Mouse (Mus musculus) embryonic facial prominence, embryonic 10.5 days (tissue): ENCODE measurements at regions not wholly inside any gene's neighbourhood (a gene's known extent, or its start where the extent isn't known, plus 50 kb on each side); places are given as distances from the start of the nearest gene placed in this dataset.

Experiments
- DNase-seq: peaks from one replicate; pipeline ENCODE4 v3.0.0-alpha.2; 2017; ENCODE audit warnings: low spot score
- H3K27ac ChIP-seq: fragments of 300-500 bp; sonication (generic); replicated peaks from 2 replicates; pipeline ENCODE4 v1.5.1; 2016; ENCODE audit warnings: mild to moderate bottlenecking
- H3K27me3 ChIP-seq: fragments of 300-500 bp; sonication (generic); replicated peaks from 2 replicates; pipeline ENCODE4 v1.6.1; 2016; ENCODE audit warnings: low read depth, mild to moderate bottlenecking; ENCODE audit not compliant: poor library complexity, severe bottlenecking
- H3K36me3 ChIP-seq: fragments of 300-500 bp; sonication (generic); replicated peaks from 2 replicates; pipeline ENCODE4 v1.6.1; 2016; ENCODE audit warnings: mild to moderate bottlenecking, moderate library complexity
- H3K4me1 ChIP-seq: fragments of 300-500 bp; sonication (generic); 2 replicates; pipeline ENCODE4 v1.6.1; 2016
- H3K4me3 ChIP-seq: fragments of 300-500 bp; sonication (generic); 2 replicates; pipeline ENCODE4 v1.5.1; 2016; ENCODE audit warnings: mild to moderate bottlenecking, moderate library complexity
- H3K9me3 ChIP-seq: fragments of 300-500 bp; sonication (generic); 2 replicates; pipeline ENCODE4 v1.6.1; 2016; ENCODE audit warnings: mild to moderate bottlenecking
- whole genome bisulfite sequencing: fragments of 180-500 bp; shearing (Covaris S2); methylation state at CpG from one replicate; pipeline ENCODE4 v1.1.7; 2016; 5-methylcytosine and 5-hydroxymethylcytosine counted together

DNA sequence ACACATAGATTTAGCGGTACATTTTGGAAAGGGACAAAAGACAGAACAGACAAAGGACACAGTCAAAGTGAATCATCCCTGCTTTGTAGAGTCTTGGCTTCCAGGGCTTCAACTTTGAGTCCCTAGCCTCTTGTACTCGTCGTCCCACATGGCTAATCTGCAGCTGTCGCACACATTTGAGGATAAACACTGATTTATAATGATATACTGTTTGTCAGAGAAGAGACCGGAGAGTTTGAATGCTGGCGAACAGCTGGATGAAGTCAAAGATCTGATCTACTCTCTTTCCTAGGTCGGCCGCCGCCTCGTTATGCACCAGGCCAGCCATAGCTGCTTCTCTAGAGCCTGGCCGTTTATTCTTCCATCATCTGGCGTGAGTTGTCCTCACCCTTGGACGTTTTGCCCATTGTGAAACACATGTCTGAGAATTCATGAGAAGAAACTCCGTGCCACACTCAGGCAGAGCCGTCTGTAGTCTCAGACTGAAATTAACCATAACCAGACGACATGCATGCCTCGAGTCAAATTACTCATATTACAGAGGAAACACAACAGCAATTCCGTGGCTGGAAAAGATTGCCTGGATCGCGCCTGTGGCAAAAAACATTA, 448.4 kb upstream of the Rgma start:
- WGBS, result 58% methylated on average over 20 of the region's 20 CpGs
- Histone ChIP-seq H3K9me3 (no peaks in the 10 kb centered on the region), H3K27ac (peak overlapping the region; percentile 73), H3K4me3 (no peak overlapping the region), H3K27me3 (no peaks in the 10 kb centered on the region), H3K4me1 (peaks cover 9% of the 10 kb centered on the region), H3K36me3 (no peaks in the 10 kb centered on the region)
- DNase-seq, result peak; percentile 39

DNA sequence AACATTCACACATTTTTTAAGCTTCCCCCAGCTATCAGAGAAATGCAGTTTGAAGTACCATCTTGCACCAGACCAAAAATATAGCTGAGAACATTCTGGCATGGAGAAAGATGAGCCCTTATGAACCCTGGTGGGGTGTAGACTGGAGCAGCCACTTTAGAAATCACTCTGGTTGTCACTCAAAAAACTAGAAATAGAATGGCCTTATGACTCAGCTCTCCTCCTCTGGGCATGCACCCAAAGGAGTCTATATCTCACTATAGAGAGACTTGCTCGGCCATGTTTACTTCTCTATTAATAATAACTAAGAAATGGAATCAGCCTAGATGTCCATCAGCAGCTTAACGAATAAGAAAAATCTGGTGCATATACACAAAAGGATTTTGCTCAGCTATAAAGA, 436.5 kb upstream of the Rgma start:
- no peaks in the 10 kb centered on the region for H3K36me3 ChIP-seq
- H3K4me1 ChIP-seq, result no peaks in the 10 kb centered on the region
- H3K27me3 ChIP-seq, result no peaks in the 10 kb centered on the region
- WGBS, result 91% methylated on average over 2 of the region's 2 CpGs
- no peaks in the 10 kb centered on the region for H3K9me3 ChIP-seq
- no peak for DNase-seq
- no peak overlapping the region for H3K4me3 ChIP-seq
- no peak overlapping the region for H3K27ac ChIP-seq

DNA sequence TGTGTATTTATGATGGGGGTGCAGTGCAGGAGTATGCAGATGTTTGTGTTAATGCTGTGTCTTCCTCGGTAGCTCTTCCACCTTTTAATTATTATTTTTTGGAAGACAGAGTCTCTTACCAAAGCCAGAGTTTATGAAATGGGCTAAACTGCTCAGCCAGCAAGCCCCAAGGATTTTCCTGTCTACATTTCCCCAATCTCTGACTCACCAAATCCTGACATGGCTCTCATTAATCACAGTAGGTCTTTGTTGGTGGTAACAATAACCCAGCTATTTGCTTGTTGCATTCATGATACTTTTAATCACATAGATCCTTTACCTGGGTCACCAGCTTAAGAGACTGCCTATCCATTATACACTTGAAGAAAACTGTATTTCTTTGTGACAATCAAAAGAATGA, 427.8 kb upstream of the Rgma start:
- H3K27ac ChIP-seq, result no peak overlapping the region

DNA sequence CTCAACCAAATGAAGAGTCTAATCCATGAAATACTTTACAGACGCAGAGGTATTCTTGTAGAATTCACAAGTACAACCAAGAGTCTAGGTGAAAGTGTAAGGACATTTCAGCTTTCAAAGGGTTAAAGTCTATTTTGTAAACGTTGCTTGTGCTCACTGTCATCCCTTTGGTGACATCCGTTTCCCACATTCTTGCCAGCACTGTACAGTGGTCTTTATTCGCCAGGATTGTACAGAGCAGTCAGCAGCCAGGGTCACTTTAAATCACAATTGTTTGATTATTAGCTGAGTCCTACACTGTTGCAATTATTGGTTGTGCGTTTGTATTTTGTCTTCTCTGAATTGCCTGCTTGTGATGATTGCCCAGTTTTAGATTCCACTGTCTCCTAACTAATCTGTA, 427.3 kb upstream of the Rgma start:
- H3K4me1 ChIP-seq, result peaks cover 16% of the 10 kb centered on the region
- no peaks in the 10 kb centered on the region for H3K36me3 ChIP-seq
- 57% methylated on average over 5 of the region's 5 CpGs for WGBS
- H3K4me3 ChIP-seq, result no peak overlapping the region
- H3K27ac ChIP-seq, result no peak overlapping the region
- DNase-seq, result no peak
- H3K9me3 ChIP-seq, result no peaks in the 10 kb centered on the region
- no peaks in the 10 kb centered on the region for H3K27me3 ChIP-seq

More for the DNA sequence above, 427.8 kb upstream of the Rgma start:
- Histone ChIP-seq H3K4me1 (peaks cover 16% of the 10 kb centered on the region), H3K27me3 (no peaks in the 10 kb centered on the region), H3K9me3 (no peaks in the 10 kb centered on the region), H3K4me3 (no peak overlapping the region), H3K36me3 (no peaks in the 10 kb centered on the region)
- no peak for DNase-seq
- 74% methylated on average over 1 of the region's 1 CpGs for WGBS

DNA sequence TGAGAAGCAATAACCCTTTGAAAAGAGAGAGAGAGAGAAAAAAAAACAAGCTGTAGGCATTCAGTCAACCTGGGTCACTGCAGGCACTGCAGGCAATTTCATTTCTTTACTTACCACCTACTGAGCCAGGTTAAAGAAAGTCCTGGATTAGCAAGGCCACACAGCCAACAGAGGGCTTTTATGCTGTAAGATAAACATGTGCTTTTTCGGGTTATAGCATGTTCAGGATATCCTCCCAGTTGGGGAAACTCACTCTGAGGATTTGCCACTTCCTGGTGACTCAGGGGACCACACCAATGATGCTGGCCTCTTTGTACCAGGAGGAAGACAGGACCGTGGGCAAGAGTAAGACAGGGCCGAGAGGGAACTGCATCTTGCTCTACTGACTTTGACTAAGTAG, 426.6 kb upstream of the Rgma start:
- no peak for DNase-seq
- peaks cover 16% of the 10 kb centered on the region for H3K4me1 ChIP-seq
- 38% methylated on average over 3 of the region's 3 CpGs for WGBS
- H3K9me3 ChIP-seq, result no peaks in the 10 kb centered on the region
- no peaks in the 10 kb centered on the region for H3K27me3 ChIP-seq
- H3K36me3 ChIP-seq, result no peaks in the 10 kb centered on the region
- H3K4me3 ChIP-seq, result no peak overlapping the region
- H3K27ac ChIP-seq, result no peak overlapping the region

DNA sequence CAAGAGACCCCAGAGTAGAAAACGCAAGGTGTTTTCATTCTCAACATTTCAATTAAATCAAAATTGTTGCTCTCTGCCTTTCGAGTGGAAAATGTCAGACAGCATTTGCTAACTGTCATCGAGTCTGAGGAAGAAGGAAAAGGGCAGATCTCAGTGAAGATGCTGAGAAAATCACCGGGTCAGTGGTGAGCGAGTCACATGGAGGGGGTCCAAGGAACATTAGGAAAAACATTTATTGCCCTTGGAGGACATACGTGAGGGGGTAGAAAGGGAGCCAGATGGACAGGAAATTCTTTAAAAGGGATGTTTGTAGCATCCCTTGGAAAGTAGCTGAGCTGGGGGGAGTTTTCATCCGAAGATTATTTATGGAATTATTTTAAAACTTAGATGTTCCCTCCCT, 425.4 kb upstream of the Rgma start:
- Histone ChIP-seq H3K9me3 (no peaks in the 10 kb centered on the region), H3K27ac (no peak overlapping the region), H3K4me3 (no peak overlapping the region), H3K36me3 (no peaks in the 10 kb centered on the region), H3K4me1 (peaks cover 16% of the 10 kb centered on the region), H3K27me3 (no peaks in the 10 kb centered on the region)
- WGBS, result 70% methylated on average over 7 of the region's 7 CpGs
- no peak for DNase-seq

DNA sequence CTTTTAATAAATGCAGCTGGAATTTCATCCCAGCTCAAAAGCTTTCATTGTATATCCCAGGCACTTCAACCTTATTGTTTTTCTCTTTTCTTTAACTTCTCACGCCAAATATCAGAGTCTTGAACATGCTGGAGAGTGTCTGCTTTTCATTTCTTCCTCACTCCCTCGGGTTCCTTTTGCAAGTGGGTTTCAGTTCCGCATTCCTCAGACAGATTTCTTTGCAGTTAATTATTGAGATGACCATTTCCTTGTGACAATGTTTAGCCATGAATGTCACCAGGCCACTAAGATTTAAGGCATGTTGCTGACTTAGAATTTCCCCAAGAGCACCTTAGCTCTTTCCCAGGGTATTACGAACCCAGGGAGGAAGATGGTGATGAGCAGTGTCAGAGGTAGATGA, 417.6 kb upstream of the Rgma start:
- WGBS, result 64% methylated on average over 4 of the region's 4 CpGs
- Histone ChIP-seq H3K9me3 (no peaks in the 10 kb centered on the region), H3K4me1 (peaks cover 7% of the 10 kb centered on the region), H3K27ac (no peak overlapping the region), H3K27me3 (no peaks in the 10 kb centered on the region), H3K36me3 (no peaks in the 10 kb centered on the region), H3K4me3 (no peak overlapping the region)
- no peak for DNase-seq

DNA sequence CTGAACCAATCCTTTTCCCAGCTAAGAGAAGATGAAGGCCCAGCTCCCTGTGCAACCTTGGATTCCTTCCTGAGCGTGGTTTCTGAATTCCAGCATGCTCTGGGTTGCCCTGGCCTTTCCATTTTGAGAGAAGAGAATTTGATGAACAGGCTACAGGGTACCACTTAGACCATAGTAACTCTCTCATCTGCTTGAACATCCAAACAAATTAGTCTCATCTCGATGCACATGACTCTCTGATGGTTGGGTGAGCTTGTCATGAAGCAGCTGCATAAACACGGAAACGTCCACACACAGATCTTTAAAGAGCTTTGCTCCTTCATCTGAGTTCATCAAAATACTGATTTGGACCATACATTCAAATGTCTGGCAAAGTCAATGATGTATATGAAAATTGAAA, 414.0 kb upstream of the Rgma start:
- 78% methylated on average over 4 of the region's 4 CpGs for whole genome bisulfite sequencing
- Histone ChIP-seq H3K9me3 (no peaks in the 10 kb centered on the region), H3K27ac (no peak overlapping the region), H3K4me1 (peaks cover 7% of the 10 kb centered on the region), H3K4me3 (no peak overlapping the region), H3K36me3 (no peaks in the 10 kb centered on the region), H3K27me3 (no peaks in the 10 kb centered on the region)
- DNase-seq, result no peak

DNA sequence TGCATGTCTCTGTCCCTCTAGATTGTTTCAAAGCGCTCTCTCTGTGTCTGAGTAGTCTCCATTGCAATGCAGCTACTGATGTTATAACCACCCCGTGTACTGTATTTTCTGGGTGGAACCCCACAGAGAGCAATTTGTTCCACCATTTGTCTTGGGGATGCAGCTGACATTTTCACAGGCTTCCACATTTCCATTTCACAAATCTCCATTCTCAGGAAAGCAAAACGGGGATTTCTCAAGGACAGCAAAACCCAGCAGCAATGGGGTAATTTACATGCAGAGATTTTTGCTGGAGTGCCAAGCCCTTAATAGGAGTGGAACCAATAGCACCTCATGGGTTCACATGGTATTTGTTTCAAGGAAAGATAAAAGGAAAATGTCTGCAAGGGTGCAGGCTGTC, 412.5 kb upstream of the Rgma start:
- no peaks in the 10 kb centered on the region for H3K36me3 ChIP-seq
- no peak overlapping the region for H3K4me3 ChIP-seq
- no peak overlapping the region for H3K27ac ChIP-seq
- DNase-seq, result no peak
- 61% methylated on average over 3 of the region's 3 CpGs for WGBS
- H3K4me1 ChIP-seq, result peaks cover 2% of the 10 kb centered on the region
- no peaks in the 10 kb centered on the region for H3K27me3 ChIP-seq
- no peaks in the 10 kb centered on the region for H3K9me3 ChIP-seq

DNA sequence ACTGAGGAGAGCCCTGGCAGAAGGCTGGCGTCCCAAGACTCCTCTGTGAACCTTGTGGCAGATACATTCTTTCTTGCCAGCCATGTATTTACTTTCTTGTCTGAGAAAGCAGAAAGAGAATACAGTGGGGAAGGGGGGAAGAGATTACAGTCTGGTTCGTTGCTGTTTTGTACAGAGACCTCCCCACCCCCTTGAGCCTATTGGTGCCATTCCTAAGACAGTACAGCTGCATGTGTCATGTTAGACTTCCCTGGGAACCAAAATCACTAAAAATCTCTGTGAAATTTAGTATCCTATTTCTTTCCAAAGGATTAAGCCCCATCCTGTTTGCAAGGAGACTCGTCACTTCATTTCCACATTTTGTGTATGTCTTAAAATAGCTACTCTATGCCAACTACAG, 411.4 kb upstream of the Rgma start:
- no peaks in the 10 kb centered on the region for H3K27me3 ChIP-seq
- H3K27ac ChIP-seq, result no peak overlapping the region
- 86% methylated on average over 3 of the region's 3 CpGs for WGBS
- no peaks in the 10 kb centered on the region for H3K9me3 ChIP-seq
- H3K4me3 ChIP-seq, result no peak overlapping the region
- H3K36me3 ChIP-seq, result no peaks in the 10 kb centered on the region
- no peaks in the 10 kb centered on the region for H3K4me1 ChIP-seq
- no peak for DNase-seq

DNA sequence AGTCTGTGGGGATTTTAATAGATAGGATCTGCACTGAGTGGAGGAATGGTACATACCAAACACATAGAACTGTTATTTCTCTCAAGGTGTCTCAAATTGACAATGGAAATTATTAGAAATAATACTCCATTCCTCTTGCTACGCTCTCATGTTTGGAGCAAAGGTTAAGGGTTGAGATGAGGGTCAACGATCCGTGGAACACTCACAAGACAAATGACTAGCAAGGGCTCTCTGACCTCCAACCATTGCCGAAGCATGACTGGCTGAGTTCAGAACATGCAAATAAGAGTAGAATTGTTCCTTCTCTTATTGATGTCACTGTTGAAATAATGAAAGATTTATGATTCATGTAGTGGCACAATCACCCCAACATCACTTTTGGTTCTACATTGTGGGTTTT, 407.1 kb upstream of the Rgma start:
- no peak overlapping the region for H3K27ac ChIP-seq
- WGBS, result 69% methylated on average over 4 of the region's 4 CpGs
- DNase-seq, result no peak
- H3K9me3 ChIP-seq, result no peaks in the 10 kb centered on the region
- no peaks in the 10 kb centered on the region for H3K27me3 ChIP-seq
- H3K36me3 ChIP-seq, result no peaks in the 10 kb centered on the region
- no peaks in the 10 kb centered on the region for H3K4me1 ChIP-seq
- H3K4me3 ChIP-seq, result no peak overlapping the region

DNA sequence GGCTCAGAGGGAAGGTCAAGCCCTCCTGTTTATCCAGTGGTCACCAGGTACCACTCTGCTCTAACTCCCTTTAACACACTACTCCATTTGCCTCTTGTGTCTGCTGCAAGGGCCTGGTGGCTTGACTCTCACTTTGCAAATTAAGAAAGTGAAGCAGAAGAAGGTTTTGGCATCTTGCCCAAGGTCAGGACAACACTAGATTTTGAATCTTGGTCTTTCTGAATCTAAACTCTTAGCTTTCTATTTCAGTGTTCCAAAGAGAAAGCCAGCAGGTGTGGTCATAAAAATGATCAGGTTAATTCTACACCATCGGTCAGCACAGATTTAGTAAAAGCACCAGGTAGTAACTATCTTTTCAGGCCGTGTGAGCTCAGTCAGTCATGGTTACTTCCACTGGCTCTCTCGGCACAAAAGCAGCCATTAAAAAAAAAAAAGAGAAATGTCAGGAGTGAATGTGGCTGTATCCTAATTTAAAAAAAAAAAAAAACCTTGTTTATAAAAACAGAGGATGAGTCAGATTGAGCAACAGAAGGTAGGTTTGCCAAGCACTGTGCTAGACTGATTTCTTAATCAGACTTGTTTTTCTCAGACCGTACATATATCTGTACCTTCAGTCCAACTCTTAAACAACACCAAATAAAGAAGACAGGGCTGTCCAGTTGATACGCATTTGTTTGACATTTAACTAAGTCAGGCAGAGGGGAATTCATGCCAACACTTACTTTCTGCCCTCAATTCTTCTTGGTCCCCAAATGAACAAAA, 403.6 kb upstream of the Rgma start:
- no peak for DNase-seq
- Histone ChIP-seq H3K9me3 (no peaks in the 10 kb centered on the region), H3K36me3 (no peaks in the 10 kb centered on the region), H3K27me3 (no peaks in the 10 kb centered on the region), H3K4me1 (no peaks in the 10 kb centered on the region), H3K27ac (no peak overlapping the region), H3K4me3 (no peak overlapping the region)
- WGBS, result 89% methylated on average over 5 of the region's 5 CpGs

DNA sequence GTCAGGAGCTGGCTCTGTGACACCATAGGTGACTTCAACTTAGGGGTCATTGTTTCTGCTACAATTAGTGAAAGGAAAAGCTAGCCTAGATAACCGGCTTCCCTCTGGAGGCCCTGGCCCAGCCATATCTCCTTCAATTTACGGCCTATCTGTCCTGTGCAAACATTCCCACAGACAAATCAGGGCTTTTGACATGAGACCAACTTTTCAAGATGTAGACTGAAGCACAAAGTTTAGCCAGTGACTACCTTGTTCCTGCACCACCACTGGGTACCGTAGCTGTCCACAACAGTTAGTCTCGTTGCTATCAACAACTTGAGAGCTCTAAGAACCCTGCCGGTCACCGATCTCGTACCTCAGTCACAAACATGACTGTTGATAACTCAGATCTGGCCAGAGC, 402.9 kb upstream of the Rgma start:
- Histone ChIP-seq H3K4me3 (no peak overlapping the region), H3K9me3 (no peaks in the 10 kb centered on the region), H3K27me3 (no peaks in the 10 kb centered on the region), H3K4me1 (no peaks in the 10 kb centered on the region), H3K27ac (no peak overlapping the region), H3K36me3 (no peaks in the 10 kb centered on the region)
- DNase-seq, result no peak
- WGBS, result 90% methylated on average over 7 of the region's 7 CpGs
